Mouse (Mus musculus) splenic B cell, adult 2 months (primary cell): ENCODE data around the gene Map2k5.

Experiments used
- DNase-seq: peaks from one replicate; pipeline ENCODE4 v3.0.0-alpha.2; 2011; ENCODE audit warnings: low read depth, low spot score
- H3K27me3 ChIP-seq: 2 replicates; pipeline ENCODE4 v1.6.1; 2012; ENCODE audit warnings: mild to moderate bottlenecking, low read length, moderate library complexity, mixed read lengths; ENCODE audit not compliant: control insufficient read depth, poor library complexity, insufficient read depth, severe bottlenecking
- H3K36me3 ChIP-seq: 2 replicates; pipeline ENCODE4 v1.6.1; 2012; ENCODE audit warnings: mild to moderate bottlenecking, low read length, moderate library complexity, mixed read lengths; ENCODE audit not compliant: control insufficient read depth, poor library complexity, insufficient read depth, severe bottlenecking

Map2k5 gene

DNA sequence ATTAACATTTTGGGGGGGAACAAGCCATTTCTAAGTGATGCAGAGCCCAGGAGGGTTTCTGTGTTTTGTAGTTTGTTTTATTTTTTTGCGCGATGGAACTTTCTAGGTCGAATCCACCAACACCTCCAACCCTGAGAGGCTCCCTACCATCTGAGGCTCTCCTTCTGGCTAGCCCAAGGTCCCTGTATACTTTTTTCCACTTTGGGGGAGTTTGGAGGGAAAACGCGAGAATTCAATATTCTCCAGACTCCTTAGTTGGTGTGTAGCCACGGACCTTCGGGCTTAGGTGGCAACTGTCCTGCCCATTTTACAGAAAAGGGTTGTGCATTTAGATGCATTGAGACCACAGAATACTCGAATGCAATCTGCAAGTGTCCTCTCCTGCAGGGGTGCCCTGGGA, 241.5 kb downstream of the Map2k5 start:
- H3K27me3 ChIP-seq: peaks cover 4% of the 10 kb centered on the region
- DNase-seq: no peak
- H3K36me3 ChIP-seq: no peaks in the 10 kb centered on the region

DNA sequence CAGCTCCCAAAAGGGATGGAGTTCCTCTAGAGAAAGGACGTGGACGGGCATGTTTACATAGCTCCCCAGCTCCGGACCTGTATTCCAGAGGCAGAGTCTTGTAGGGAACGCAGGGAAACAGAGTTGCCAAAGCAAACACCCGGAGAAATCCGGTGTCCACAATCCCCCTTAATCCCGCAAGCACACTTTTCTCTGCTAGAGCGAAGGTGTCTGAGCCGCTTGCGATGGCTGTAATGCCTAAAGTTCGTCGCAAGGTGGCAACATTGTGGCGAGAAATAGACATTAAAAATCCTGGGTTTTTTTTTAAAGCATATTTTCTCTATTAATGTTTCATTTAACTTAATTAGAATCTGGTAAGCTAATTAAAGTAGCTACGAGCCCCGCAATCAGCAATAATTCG, 241.9 kb downstream of the Map2k5 start:
- DNase-seq: peak; percentile 78
- Histone ChIP-seq H3K27me3 (peaks cover 4% of the 10 kb centered on the region), H3K36me3 (no peaks in the 10 kb centered on the region)

DNA sequence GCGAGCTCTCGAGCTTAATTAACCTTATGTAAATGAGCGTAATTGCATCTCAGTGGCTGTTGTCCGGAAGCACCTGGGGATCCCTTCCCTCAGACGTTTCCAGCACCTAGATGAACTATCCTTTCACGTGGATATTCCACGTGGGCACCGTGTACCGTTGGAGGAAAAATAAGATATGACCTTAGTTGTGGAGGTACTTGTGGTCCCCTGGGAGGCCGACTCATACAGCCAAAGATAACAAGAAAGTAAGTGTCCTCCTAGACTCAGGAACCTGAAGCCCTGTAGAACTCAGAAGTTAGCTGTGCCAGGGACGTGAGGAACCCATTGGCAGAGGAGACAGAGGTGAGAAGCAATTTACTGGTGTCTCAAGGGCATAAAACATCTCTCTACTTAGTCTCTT, 242.3 kb downstream of the Map2k5 start:
- no peaks in the 10 kb centered on the region for H3K36me3 ChIP-seq
- DNase-seq: peak; percentile 58
- peaks cover 3% of the 10 kb centered on the region for H3K27me3 ChIP-seq

DNA sequence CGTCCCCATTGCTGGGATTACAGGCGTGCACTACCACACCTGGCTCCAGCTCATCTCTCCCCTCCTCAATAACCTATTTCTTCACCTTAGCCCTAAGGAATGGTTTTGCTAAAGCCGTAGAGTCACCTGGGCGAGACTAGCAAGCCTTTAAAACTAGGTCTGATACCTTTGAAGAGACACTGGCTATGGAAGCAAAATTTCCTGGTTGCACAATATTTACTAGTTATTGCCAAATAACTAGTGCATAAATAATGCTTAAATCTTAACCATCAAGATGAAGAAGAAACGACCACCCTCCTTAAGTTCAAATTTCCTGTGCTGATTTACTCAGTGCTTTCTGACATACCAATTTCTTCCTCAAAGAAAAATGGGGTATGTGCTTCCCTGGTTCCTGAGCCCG, 244.0 kb downstream of the Map2k5 start:
- Histone ChIP-seq H3K27me3 (peaks cover 2% of the 10 kb centered on the region; the same call in 1 of the 2 replicates), H3K36me3 (no peaks in the 10 kb centered on the region)
- no peak for DNase-seq

DNA sequence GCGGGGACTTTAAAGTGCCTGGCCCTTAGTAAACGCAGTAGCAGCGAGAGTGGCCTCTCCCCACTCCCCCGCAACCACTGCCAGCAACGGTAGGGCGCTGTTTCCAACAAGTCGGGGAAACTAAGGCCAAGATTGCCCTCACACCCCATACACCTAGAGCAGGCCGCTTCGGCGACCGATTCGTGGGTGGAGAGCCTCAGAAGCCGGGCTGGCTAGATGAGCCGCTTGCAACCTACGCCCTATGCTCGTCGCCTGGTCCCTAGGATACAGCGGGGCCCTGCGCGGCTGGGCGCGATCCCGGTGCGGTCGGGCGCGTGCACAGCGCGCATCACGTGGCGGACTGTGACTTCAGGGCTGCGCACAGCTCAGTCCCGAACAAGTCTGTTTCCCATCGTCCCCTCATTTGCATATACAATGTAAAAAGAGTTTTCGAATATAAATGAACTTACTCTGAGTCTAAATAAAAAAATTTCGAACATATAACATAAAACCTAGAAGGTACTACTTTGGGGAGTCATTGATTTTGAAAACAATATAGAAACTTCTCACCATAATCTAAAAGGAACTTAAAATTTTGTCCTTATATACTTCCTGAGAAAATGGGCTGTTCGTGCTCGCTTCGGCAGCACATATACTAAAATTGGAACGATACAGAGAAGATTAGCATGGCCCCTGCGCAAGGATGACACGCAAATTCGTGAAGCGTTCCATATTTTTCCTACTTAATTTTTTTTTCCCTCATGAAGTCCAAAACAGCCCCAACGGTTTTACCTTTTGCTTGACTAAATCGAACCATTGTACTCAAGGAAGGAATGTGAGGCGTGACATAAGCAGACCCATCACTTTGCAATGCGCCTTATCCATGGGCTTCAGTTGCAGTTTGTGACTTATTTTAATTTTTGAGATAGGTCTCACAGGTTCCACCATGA, 244.8 kb downstream of the Map2k5 start:
- peak; percentile 97 for DNase-seq
- Histone ChIP-seq H3K36me3 (no peaks in the 10 kb centered on the region), H3K27me3 (no peaks in the 10 kb centered on the region)

DNA sequence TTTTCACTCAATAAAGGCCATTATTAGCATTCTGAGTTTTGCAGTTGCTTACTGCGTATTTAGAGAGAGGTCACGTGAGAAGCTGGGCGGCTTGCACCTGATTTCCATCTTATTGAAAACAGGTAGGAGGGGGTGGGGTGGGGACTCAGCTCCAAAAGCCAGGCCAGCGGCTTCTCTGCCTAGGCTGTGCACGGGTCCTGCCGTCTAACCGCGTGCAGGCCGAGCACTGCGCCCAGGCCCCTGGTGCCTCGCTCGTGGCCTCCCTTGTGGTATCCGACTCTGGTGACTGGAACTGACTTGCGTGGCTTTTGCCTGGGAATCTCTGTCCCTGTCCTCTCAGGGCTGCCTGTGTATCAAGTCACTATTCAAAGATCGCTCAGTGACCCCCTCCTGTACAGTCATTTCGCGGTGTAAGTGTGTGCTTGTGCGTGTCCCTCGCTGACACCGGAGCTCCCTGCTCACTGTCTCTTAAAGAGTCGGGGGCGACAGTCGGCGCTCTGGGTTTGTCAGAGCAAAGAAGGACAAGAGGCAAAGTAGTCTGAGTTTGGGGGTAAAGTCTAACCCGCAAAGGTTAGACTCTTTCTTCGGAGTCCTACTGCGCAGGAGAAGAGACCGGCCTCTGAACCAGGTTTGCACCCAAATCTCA, 245.6 kb downstream of the Map2k5 start:
- H3K27me3 ChIP-seq: no peaks in the 10 kb centered on the region
- H3K36me3 ChIP-seq: no peaks in the 10 kb centered on the region
- peak; percentile 47 for DNase-seq

DNA sequence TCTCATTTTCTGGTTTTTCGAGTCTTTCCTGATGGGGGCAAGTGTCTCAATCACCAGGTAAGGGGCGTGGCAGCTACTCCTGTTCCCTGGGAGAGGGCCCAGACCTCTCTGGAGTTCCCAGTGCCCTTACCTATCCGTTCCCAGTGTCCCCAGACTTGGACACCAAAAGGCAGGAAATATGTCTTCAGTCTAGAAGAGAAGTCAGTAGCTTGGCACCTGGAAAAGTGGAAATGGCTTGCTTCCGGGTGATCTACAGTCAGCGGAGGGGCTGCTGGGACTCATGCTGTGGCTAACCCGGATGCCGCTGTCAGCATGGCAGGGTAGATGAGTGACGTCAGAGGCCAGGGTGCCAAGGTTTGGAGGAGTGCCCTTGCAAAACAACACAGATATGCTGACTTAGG, 248.1 kb downstream of the Map2k5 start:
- DNase-seq: no peak
- Histone ChIP-seq H3K36me3 (no peaks in the 10 kb centered on the region), H3K27me3 (no peaks in the 10 kb centered on the region)

DNA sequence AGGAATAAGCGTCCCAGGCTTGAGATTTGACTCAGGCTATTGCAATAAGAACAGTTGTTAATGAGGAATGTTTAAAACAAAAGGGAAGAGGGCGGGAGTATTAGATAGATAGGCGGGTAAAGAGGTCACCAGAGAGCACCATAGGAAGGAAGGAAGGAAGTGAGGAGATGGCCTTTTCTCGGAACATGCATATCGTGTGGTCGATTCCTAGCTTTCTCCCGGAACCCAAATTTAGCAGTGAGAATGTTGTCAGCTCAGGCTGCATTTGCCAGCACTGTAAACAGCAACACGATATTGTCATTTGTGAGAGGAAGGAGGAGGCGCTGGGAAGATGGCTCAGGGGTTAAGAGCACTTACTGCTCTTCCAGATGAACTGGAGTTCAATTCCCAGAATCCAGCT, 253.2 kb downstream of the Map2k5 start:
- no peaks in the 10 kb centered on the region for H3K27me3 ChIP-seq
- no peak for DNase-seq
- no peaks in the 10 kb centered on the region for H3K36me3 ChIP-seq

DNA sequence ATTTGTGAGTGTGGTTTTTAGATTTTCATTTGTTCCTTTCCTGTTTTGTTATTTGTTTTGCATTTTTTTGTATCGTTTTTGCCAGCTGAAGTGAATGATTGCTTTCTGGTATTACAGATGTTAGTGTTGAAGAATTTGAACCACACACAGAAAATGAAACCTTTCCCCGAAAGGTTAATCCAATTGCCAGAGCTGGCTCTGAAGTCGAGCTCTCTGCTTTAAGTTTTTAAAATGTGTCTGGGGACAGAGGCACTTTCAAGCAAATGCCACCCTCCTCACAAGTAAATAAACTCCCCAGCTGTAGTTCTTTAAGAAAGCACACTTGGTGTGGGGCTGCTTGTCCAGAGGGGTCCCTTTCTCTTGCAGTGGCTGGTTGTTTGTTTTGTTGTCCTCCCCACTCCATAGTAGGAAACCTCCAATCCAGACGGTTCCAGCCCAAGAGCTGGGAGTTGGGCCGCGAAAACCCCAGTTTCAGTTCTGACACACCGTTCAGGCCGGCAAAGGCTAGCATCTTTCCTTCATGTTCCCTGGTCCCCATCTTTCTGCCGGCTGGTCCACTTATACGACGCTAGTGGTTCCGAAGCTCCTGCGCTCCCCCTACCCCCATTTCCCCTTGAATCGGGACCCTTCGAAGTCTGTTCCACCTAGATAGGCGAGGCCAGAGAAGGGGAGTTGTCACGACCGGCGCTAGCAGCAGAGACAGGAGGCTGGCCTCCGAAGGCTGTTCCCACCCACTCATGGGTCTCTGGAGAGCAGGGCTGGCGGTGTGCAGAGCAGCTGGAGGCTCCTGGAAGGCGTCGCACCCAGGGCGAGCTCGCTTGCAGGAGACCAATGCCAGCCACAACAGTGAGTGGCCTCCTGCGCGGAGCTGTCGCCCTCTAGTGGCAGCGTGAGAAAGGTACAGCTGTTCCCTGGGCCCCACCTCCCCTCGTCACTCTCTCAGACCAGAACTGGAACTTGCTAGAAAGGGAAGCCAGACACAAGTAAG, 254.0 kb downstream of the Map2k5 start:
- no peaks in the 10 kb centered on the region for H3K27me3 ChIP-seq
- H3K36me3 ChIP-seq: no peaks in the 10 kb centered on the region
- peak; percentile 94 for DNase-seq

DNA sequence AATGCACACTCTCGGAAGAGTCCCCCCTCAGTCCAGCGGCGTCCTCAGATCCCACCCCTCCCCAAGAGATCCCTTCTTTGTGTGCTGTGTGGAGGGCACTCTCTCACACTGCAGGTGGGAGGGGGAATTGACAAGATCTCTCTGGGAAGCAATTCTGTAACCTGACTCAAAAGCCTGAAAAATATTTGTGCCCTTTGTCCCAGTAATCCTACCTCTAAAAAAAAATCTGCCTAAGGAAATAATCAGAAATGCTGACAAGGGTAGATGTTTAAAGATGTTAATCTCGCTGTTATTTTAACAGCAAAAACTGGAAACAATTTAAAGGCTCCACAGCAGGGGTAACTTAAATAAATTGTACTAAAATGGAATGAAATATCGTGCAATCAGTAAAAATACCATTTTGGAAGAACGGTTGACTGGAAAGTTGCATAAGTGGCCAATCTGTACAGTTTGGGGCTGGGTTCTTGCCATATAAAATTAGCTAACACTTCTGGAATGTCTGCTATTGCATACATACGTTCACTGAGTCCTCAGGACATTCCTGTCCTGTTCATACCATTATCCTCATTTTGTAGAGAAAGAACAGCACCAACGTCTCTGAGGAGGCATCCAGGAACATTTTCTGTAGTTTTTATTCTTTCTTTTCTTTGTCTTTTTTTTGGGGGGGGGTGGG, 255.4 kb downstream of the Map2k5 start:
- no peak for DNase-seq
- H3K27me3 ChIP-seq: no peaks in the 10 kb centered on the region
- no peaks in the 10 kb centered on the region for H3K36me3 ChIP-seq

DNA sequence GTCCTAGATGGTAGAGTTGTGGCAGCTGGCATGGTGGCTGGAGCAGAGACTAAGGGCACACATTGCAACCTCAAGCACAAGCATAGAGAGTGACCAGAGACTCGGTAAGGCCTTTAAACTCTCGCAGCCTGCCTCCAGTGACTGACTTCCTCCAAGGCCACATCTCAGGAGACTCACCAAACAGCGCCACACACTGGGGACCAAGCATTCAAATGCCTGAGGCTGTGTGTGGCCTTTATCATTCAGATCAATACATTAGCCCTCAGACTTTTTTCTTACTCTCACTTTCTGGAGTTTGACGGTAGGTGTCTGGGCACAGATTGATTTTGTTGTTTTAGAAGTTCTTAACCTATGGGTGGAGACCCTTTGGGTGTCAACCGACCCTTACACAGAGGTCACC, 259.3 kb downstream of the Map2k5 start:
- no peak for DNase-seq
- no peaks in the 10 kb centered on the region for H3K36me3 ChIP-seq
- no peaks in the 10 kb centered on the region for H3K27me3 ChIP-seq
